Mouse (Mus musculus) spleen, postnatal 4 days (tissue): Measurements from ENCODE around the gene Ptprn2.

Experiments used
- DNase-seq, 2 experiments: peaks; one replicate each; pipeline ENCODE4 v3.0.0; 2022; ENCODE audit warnings: low spot score in 2 of 2

Gene Ptprn2

DNA sequence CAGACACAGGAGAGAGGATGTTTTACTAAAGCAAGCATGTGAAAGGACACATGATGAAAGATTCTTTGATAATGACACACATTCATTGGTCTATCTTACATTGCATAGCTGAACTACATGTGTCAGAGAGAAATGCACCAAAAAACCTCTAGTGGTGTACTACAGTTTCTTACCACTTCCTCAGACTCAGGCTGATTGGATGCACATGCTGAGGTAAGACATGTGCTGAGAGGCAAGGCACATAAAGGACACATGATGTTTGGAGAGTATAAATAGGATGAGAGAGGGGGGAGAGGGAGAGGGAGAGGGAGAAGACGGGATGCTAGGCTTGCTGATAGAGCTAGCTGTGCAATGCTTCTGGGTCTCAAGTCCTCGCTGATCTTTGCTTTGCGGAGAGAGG lies 837.5 kb downstream of the Ptprn2 start:
- no peak for DNase-seq
